Mouse (Mus musculus): Measurements from ENCODE around the gene Tmc7. TPM values are rescaled to one million over a fixed set of nuclear protein-coding genes. Genes with fewer than 3 reads are reported as not detected.

Tmc7 gene
- total RNA-seq, 2 experiments from 2014 or later, result 15.0 to 16.8 TPM

DNA sequence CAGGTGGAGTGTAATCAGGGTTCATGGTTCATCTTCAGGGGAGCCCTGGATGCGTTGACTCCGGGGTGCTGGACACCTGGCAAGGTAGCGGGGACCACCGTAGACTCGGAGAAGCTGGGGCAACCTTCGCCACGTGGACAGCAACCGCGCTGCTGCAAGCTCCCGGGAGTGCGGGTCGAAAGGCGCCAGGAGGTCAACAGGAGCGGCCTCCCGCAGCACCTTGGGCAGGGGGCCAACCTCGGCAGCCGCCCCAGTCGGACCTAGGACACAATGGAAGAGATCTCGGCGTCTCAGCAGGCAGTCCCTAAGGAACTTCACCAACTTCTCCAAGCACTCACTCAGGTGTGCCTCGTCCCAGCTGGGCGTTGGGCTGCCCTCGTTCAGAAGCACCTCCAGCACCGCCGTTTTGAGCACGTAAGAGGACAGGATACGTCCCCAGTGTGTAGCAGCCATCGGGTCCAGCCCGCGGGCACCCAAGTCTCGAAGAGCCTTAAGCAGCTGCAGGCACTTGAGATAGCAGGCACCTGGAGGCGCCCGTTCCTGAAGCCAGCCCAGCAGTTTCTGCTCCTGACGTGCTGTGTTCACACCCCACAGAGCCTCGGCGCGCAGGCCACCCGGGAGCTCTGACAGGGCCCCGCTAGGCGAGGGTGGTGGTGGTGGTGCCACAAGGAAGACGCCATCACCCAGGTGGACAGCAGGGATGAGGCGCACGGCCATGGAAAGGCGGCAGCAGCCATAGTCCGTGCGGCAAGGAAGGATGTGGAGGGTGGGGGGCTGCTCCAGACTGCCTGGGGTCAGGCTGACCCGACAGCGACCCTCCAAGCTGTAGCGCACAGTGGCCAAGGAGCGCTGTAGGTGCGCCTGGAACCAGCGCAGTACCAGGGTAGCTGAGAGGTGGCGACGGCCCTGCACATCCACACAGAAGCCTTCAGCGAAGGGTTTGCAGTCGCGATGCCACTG lies 94.5 kb downstream of the Tmc7 start:
- no peak for TF ChIP-seq CTCF (conservative IDR thresholded peaks at IDR 0.05)
- H3K4me3 ChIP-seq, result no peak overlapping the region; the same call in 1 of the 2 replicates
- no peak overlapping the region for H3K27ac ChIP-seq
- DNase-seq (ENCODE audit: low spot score in 2 of 2), result no peak

DNA sequence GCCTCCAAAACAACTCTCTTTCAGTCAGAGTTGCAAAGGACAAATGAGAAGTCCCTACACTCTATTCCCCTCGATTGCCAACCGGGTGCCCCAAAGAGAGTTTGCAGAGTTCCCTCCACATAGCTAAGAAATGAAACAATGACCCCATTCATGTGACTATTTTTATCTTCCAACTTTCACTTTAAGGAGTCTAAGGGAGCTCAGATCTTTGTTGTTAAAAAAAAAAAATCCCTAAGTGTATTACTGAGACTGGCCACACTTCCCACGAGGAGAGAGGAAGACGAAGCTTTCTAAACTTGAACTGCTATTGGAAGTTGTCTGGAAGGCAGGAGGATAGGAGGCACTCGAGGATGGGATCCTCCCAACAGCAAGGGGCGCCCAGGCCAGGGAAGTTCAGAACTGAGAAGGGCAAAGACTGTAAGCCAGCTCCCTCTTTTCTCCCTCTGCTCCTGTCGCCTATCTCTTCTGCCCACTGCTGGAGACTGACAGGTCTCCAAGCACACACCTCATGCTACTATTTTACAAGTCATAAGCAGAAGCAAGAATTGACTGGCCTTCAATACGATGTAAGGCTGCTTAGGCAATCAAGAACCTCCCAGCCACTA lies 96.4 kb downstream of the Tmc7 start:
- TF ChIP-seq CTCF (conservative IDR thresholded peaks at IDR 0.05), result peak; percentile 33; the same call in 1 of the 2 replicates

GRCm38 (mm10) chr7:118486917-118487316 lies 97.6 kb downstream of the Tmc7 start:
- no peak overlapping the region for H3K4me3 ChIP-seq
- TF ChIP-seq CTCF (conservative IDR thresholded peaks at IDR 0.05), result no peak
- DNase-seq (ENCODE audit: low spot score in 2 of 2), result no peak
- no peak overlapping the region for H3K27ac ChIP-seq

More for the DNA sequence above, 96.4 kb downstream of the Tmc7 start:
- Histone ChIP-seq H3K27ac (no peak overlapping the region), H3K4me3 (no peak overlapping the region)
- no peak for DNase-seq (ENCODE audit: low spot score in 2 of 2)

Other genes with a start within 250 kb of the Tmc7 start
- gene Syt17, start 136.5 kb downstream of the Tmc7 start, total RNA-seq (2021), result 10 to 100 TPM; 96.0 to 98.3 TPM
- 1 to 10 TPM; 3.1 to 3.8 TPM for gene Itpripl2, start 92.8 kb downstream of the Tmc7 start, total RNA-seq (2021)
- gene Coq7, start 51.4 kb downstream of the Tmc7 start, total RNA-seq (2021), result 10 to 100 TPM; 35.3 to 35.4 TPM
- under 1 TPM; 0.32 to 0.69 TPM for gene Tmc5, start 12.6 kb upstream of the Tmc7 start, total RNA-seq (2021)
- 100 to 1,000 TPM; 204 to 214 TPM for gene Gde1, start 121.0 kb upstream of the Tmc7 start, total RNA-seq (2021)
- 10 to 100 TPM; 41.5 to 50.3 TPM for gene Ccp110, start 127.8 kb upstream of the Tmc7 start, total RNA-seq (2021)
- gene Vps35l, start 155.5 kb upstream of the Tmc7 start, total RNA-seq (2021), result 10 to 100 TPM; 58.5 to 65.1 TPM

Measured in layer of hippocampus, adult 2 months (tissue).